ENCODE assay signal across 8 mouse cellular contexts in genomic region chr3:90213377-90213866, GRCm38 (mm10). TPM values are rescaled to one million over a fixed set of nuclear protein-coding genes. Genes with fewer than 3 reads are reported as not detected.
A peak's percentile ranks its signal among the peaks of the same experiment; 100 is the strongest.
DNase-seq lines count a peak whose midpoint lies in the region; ATAC-seq lines count a peak whose summit lies in the region.

TSS of gene Rps27 (minus strand) at chr3:90213651.
TSS of gene Rab13 (plus strand) at chr3:90213695.

- peak within 1 kb of the TSS; percentile 83 for H3K4me3 ChIP-seq in brown adipose tissue, adult 24 weeks (ENCODE audit: insufficient read depth, low read depth, low read length)
- H3K4me3 ChIP-seq in heart, embryonic 14.5 days (ENCODE audit: control insufficient read depth in 1 of 2, insufficient read depth in 1 of 2, low read depth in 1 of 2, low read length in 2 of 2) = peak within 1 kb of the TSS; percentile 62 to 95
- H3K4me3 ChIP-seq in liver, embryonic 13.5 days (replicated peaks) = peak within 1 kb of the TSS; percentile 86
- H3K4me3 ChIP-seq in stomach, embryonic 16.5 days (replicated peaks; ENCODE audit: low read length) = peak within 1 kb of the TSS; percentile 72

- H3K27me3 ChIP-seq in heart, embryonic 14.5 days (ENCODE audit: control insufficient read depth, insufficient read depth, low read length) = no peaks in the 10 kb centered on the region
- no peaks in the 10 kb centered on the region for H3K27me3 ChIP-seq in liver, embryonic 13.5 days
- no peaks in the 10 kb centered on the region for H3K27me3 ChIP-seq in stomach, embryonic 16.5 days (ENCODE audit: control insufficient read depth, insufficient read depth, low read length)

- WGBS in heart, embryonic 14.5 days = under 1% methylated on average over 42 of the region's 42 CpGs
- WGBS in liver, embryonic 13.5 days (ENCODE audit: insufficient replicate concordance) = under 1% methylated on average over 42 of the region's 42 CpGs
- under 1% methylated on average over 42 of the region's 42 CpGs for WGBS in stomach, embryonic 16.5 days

- peaks cover 4% of the 10 kb centered on the region; the same call in 1 of the 2 replicates for H3K4me1 ChIP-seq in brown adipose tissue, adult 24 weeks (ENCODE audit: control insufficient read depth, insufficient read depth, insufficient read length, low read length)
- peaks cover 7 to 21% of the 10 kb centered on the region in 2 experiments; a peak in 3 of 4 replicates for H3K4me1 ChIP-seq in heart, embryonic 14.5 days (ENCODE audit: control insufficient read depth in 2 of 2, insufficient read depth in 2 of 2, low read length in 2 of 2)
- H3K4me1 ChIP-seq in liver, embryonic 13.5 days (replicated peaks) = peaks cover 46% of the 10 kb centered on the region
- peaks cover 22% of the 10 kb centered on the region for H3K4me1 ChIP-seq in stomach, embryonic 16.5 days (ENCODE audit: control insufficient read depth, insufficient read depth, low read length)

- H3K4me2 ChIP-seq in heart, embryonic 14.5 days (ENCODE audit: low read length) = peak within 1 kb of the TSS; percentile 88
- peak within 1 kb of the TSS; percentile 94 for H3K4me2 ChIP-seq in liver, embryonic 13.5 days
- peak within 1 kb of the TSS; percentile 99 for H3K4me2 ChIP-seq in stomach, embryonic 16.5 days (ENCODE audit: low read depth, low read length)

- peaks cover 43% of the 10 kb centered on the region for H3K36me3 ChIP-seq in heart, embryonic 14.5 days (ENCODE audit: control insufficient read depth, insufficient read depth, low read length)
- H3K36me3 ChIP-seq in liver, embryonic 13.5 days = peaks cover 44% of the 10 kb centered on the region
- peaks cover 15% of the 10 kb centered on the region for H3K36me3 ChIP-seq in stomach, embryonic 16.5 days (ENCODE audit: control insufficient read depth, insufficient read depth, low read length)

- H3K9me3 ChIP-seq in heart, embryonic 14.5 days (ENCODE audit: control insufficient read depth, low read length) = no peaks in the 10 kb centered on the region
- H3K9me3 ChIP-seq in liver, embryonic 13.5 days (replicated peaks) = no peaks in the 10 kb centered on the region
- H3K9me3 ChIP-seq in stomach, embryonic 16.5 days (replicated peaks; ENCODE audit: control insufficient read depth, low read length) = no peaks in the 10 kb centered on the region

- H3K27ac ChIP-seq in brown adipose tissue, adult 24 weeks (replicated peaks; ENCODE audit: low read depth, low read length) = peak within 1 kb of the TSS; percentile 94
- H3K27ac ChIP-seq in heart, embryonic 14.5 days (replicated peaks in 1 of 2; ENCODE audit: control insufficient read depth in 1 of 2, insufficient read depth in 1 of 2, low read depth in 2 of 2, low read length in 2 of 2) = peak within 1 kb of the TSS; percentile 86 to 96
- H3K27ac ChIP-seq in liver, embryonic 13.5 days = peak within 1 kb of the TSS; percentile 83
- H3K27ac ChIP-seq in stomach, embryonic 16.5 days (ENCODE audit: low read length) = peak within 1 kb of the TSS; percentile 89

- H3K9ac ChIP-seq in heart, embryonic 14.5 days (ENCODE audit: low read length) = peak within 1 kb of the TSS; percentile 85
- peak within 1 kb of the TSS; percentile 92 for H3K9ac ChIP-seq in liver, embryonic 13.5 days
- H3K9ac ChIP-seq in stomach, embryonic 16.5 days (ENCODE audit: low read length) = peak within 1 kb of the TSS; percentile 83

- ATAC-seq in heart, embryonic 14.5 days (ENCODE audit: insufficient number of reproducible peaks, insufficient read depth, low FRiP score, low read depth) = peak; percentile 87
- peak; percentile 92 for ATAC-seq in liver, embryonic 13.5 days (ENCODE audit: low read depth)
- peak; percentile 94 for ATAC-seq in stomach, embryonic 16.5 days (ENCODE audit: insufficient read depth, low FRiP score)

- DNase-seq in CD4-positive, CD25-positive, alpha-beta regulatory T cell, adult 2 months (ENCODE audit: low read depth, low spot score) = peak; percentile 96
- DNase-seq in fat pad, adult 2 months (ENCODE audit: extremely low read depth, low read depth, low spot score) = peak; percentile 73
- peak; percentile 94 for DNase-seq in kidney, postnatal 14 days
- DNase-seq in liver, embryonic 13.5 days = peak; percentile 85
- peak; percentile 94 for DNase-seq in neural tube, embryonic 10.5 days (ENCODE audit: extremely low spot score, low spot score)

RNA-seq across cellular contexts. Expression of gene Rps27, which starts in this region (rescaled TPM):
- polyA plus RNA-seq in brown adipose tissue, adult 24 weeks (2012; ENCODE audit: insufficient read depth, insufficient read length, missing spikeins) = 67.2 and 808 TPM in 2 replicates
- 1,133 and 1,344 TPM in 2 replicates for polyA plus RNA-seq in heart, embryonic 14.5 days (2014; fragmentation: Nextera tagmentation; extraction: Ambion mirVana)
- 679 and 820 TPM in 2 replicates for polyA plus RNA-seq in liver, embryonic 13.5 days (2015; fragmentation: Nextera tagmentation; extraction: Ambion mirVana)
- polyA plus RNA-seq in stomach, embryonic 16.5 days (2015; fragmentation: Nextera tagmentation; extraction: Ambion mirVana) = 1,106 and 1,465 TPM in 2 replicates

RNA-seq across cellular contexts. Expression of gene Rab13, which starts in this region (rescaled TPM):
- polyA plus RNA-seq in brown adipose tissue, adult 24 weeks (2012; ENCODE audit: insufficient read depth, insufficient read length, missing spikeins) = 11.5 and 16.6 TPM in 2 replicates
- polyA plus RNA-seq in heart, embryonic 14.5 days (2014; fragmentation: Nextera tagmentation; extraction: Ambion mirVana) = 12.1 and 12.6 TPM in 2 replicates
- 5.9 and 6.0 TPM in 2 replicates for polyA plus RNA-seq in liver, embryonic 13.5 days (2015; fragmentation: Nextera tagmentation; extraction: Ambion mirVana)
- 30.5 and 33.1 TPM in 2 replicates for polyA plus RNA-seq in stomach, embryonic 16.5 days (2015; fragmentation: Nextera tagmentation; extraction: Ambion mirVana)

Comparison
In these comparisons a context has a peak if more than half of its experiments do, and no peak if none do; other contexts are left out.
1. Peak in every context shown above with its lines: DNase-seq, ATAC-seq, H3K4me3 ChIP-seq and H3K27ac ChIP-seq.